Mouse (Mus musculus) erythroblast, adult 5-6 weeks (primary cell): ENCODE results near the gene Cyp2d9. TPM values are rescaled to one million over a fixed set of nuclear protein-coding genes. Genes with fewer than 3 reads are reported as not detected.
"Not testable (repeated sequence)": the region's sequence is repeated elsewhere in the genome, so short reads cannot be mapped to it uniquely, and the experiment has no call there.

Experiments used
- ATAC-seq: replicated peaks from 2 replicates; pipeline ENCODE4 v1.8.0; 2016; ENCODE audit warnings: moderate number of reproducible peaks, mild to moderate bottlenecking, moderate TSS enrichment, inconsistent platforms; ENCODE audit not compliant: poor library complexity, low FRiP score, severe bottlenecking
- total RNA-seq, 2 experiments: library from RNA; stranded (forward) in 1 of 2; stranded (reverse) in 1 of 2; fragments of 150-400 nt in 1 of 2; fragments of 200-764, 138-1000 nt in 1 of 2; gene quantifications; 2 replicates each; pipeline versions ENCODE4 v1.2.3 to v1.2.4; 2015 to 2017; ENCODE audit warnings: low replicate concordance in 2 of 2

The Cyp2d9 gene
- not detected in 2 replicates for total RNA-seq (2015; ENCODE audit: low replicate concordance)
- total RNA-seq (2017; ENCODE audit: low replicate concordance): not detected in 2 replicates

- ATAC-seq: no peak
These were observed at the start of gene Cyp2d9 for GRCm38 (mm10) chr15:82433137-82433536. Gene Cyp2d9 (plus strand): TSS chr15:82433437.

DNA sequence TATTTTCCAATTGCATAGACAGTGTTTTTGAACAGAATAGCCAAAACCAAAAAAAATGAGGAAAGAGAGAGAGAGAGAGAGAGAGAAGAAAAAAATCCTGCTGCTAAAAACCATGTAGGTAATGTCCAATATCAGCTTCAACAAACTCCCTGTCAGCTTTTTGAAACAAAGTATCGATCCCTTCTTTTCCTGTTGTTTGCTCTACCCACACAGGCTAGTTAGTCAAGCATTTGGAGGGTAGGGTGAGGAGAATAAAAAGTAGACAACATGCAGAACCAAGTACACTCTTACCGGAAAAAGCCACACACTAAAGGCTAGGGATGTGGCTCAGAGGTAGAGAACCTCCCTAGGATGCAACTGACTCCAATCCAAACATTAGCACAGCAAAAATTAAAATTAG lies 47.5 kb upstream of the Cyp2d9 start:
- ATAC-seq: no peak

GRCm38 (mm10) chr15:82389916-82390315 lies 43.3 kb upstream of the Cyp2d9 start:
- not testable (repeated sequence) for ATAC-seq

- ATAC-seq: not testable (repeated sequence)
These were observed 39.3 kb upstream of the Cyp2d9 start, which contains the start of gene Cyp2d11 for GRCm38 (mm10) chr15:82393922-82394321. Gene Cyp2d11 (minus strand): TSS chr15:82394022.

GRCm38 (mm10) chr15:82395955-82396354 lies 37.3 kb upstream of the Cyp2d9 start:
- not testable (repeated sequence) for ATAC-seq

DNA sequence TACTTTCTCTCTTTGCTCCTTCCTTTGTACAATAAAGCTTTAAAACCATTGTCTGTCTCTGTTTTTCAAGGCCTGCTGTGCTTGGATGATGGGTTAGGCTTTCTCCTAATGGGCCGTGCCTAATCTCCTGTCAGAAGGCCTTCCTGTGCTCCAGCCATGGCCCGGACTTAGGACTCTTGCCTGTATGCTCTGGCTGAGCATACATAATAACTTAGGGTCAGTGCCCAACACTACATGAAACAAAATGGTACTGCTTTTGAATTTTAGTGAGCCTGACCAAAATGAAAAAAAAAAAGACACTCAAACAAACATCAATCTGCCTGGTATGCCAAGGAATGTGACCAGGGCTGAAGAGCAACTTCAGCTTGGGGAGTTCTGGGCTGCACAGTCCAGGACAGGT lies 31.7 kb upstream of the Cyp2d9 start:
- no peak for ATAC-seq

DNA sequence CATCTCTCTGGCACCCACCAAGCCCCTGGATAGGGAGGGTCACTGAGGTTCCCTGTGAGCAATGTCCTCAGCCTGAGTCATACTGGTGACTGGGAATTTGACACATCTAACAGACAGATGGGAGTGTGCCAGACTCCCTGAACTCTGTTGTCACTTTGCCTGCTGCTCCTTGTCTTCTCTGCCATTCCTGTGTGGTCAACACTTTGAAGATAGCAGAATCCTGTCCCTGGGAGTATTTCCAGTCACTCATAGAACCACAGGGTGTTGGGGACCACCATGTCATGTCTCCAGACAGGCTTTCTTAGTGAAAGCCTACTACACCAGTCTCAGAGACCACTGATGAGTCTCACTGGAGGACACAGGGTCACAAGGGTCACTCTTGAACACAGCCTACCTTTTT lies 31.1 kb upstream of the Cyp2d9 start:
- ATAC-seq: no peak

DNA sequence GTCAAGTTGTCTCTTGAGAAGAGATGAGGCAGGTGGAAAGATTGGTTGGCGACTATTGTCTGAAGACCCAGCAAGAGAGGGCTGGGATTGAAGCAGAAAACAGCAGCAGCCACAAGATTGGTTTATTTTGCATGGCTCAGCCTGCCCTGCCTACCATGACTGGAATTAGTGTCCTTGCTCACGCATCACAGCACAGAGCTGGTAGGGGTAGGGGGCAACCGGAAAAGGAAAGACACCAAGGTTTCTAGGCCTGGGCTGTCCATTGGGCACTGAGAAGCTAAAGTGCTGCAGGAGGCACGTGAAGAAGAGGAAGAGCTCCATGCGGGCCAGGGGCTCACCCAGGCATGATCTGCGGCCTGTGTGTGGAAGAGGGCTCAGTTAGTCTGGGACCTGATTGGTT lies 30.5 kb upstream of the Cyp2d9 start:
- no peak for ATAC-seq

GRCm38 (mm10) chr15:82403606-82404005 lies 29.6 kb upstream of the Cyp2d9 start:
- ATAC-seq: no peak

DNA sequence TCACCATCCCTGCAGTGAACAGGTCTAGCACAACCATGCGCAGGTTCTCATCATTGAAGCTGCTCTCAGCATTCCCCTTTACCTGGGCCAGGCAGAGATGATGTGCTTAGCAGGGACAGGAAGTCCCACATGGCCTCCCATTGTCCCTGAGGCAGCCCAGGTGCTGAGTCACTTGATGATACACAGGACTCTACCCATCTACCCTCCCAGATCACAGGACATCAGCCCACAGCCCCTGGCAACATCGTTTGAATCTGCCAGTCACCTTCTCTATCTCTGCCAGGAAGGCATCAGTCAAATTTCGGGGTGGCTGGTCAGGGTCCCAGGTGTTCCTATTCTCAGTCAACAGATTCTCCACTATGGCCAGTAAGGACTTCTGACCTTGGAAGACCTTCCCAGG lies 29.1 kb upstream of the Cyp2d9 start:
- ATAC-seq: no peak

DNA sequence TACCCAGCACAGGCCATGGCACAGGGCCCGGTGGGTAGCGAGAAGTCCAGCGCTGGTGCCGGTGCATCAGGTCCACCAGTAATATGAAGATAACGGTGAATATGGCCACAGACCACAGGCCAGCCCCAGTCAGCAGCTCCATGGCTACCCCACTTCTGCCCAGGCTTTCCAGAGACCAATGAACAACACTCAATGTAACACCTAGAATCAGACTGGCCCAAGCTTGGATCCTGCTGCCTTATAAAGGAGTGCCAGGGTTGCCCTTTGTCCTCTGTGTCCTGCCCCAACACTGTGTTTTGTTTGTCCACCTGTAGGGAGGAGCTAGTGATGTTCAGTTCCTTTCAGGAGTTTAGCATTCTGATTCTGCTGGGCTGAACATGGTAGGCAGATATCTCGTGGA lies 26.3 kb upstream of the Cyp2d9 start, which contains the start of gene Cyp2d10:
TSS of gene Cyp2d10 (minus strand) at position 215 of the 400 bp plus-strand sequence.
- no peak for ATAC-seq

DNA sequence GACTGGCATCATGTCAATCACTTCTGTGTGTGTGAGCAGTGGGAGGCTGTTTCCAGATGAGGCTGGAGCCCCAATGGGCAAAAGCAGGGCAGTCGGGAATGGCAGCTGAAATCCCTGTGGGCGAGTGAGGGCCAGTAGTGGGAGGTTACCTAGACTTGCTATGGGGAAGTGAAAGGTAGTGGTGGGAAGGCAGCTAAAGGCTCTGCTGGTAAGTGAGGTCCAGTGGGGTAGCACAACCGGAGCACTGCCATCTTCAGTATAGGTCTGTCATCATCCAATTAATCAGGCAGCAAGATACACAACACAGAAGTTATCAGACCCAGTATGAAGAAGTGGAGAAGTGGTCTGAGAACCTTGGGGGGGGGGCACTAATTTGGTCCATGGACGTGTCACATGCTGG lies 25.7 kb upstream of the Cyp2d9 start:
- 0 out of 2 replicates have a peak, but pooled peaks have one; percentile 52 for ATAC-seq

- ATAC-seq: peak; percentile 62; the same call in 1 of the 2 replicates
These were observed 16.1 kb upstream of the Cyp2d9 start for GRCm38 (mm10) chr15:82416797-82417789.

- ATAC-seq: no peak
These were observed 14.6 kb upstream of the Cyp2d9 start for GRCm38 (mm10) chr15:82418616-82419015.

DNA sequence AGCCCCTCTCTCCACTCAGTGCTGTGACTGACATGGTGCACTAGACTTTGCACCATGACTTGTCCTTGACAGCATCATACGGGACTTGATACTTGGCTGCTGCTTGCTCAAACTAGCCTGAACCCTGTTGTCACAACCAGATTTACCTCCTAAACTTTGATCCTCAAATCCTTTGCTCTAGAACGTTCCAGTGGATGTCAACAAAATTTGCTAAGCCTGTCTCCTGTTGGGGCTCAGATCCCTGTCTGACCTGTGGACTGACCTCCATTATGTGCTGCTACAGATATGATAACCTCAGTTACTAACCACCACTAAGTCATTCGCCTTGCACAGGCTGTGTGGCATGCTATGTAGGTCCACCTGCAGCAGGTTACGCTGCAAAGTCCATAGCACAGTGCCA lies 10.3 kb upstream of the Cyp2d9 start:
- ATAC-seq: no peak

GRCm38 (mm10) chr15:82423471-82423870 lies 9.8 kb upstream of the Cyp2d9 start:
- ATAC-seq: no peak

DNA sequence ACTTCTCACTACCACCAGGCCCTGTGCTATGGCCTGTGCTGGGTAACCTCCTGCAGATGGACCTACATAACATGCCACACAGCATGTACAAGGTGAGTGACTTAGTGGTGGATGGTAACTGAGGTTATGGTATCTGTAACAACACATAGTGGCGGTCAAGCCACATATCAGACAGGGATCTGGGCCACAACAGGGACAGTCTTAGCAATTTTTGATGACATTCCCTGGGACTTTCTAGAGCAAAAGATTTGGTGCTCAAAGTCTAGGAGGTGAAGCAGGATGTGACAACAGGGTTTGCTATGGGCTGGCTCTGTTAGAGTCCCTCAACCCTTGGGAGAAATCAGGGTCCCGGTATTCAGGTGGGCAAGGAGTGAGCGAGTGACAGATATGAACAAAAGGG lies 384 bp downstream of the Cyp2d9 start:
- no peak for ATAC-seq

DNA sequence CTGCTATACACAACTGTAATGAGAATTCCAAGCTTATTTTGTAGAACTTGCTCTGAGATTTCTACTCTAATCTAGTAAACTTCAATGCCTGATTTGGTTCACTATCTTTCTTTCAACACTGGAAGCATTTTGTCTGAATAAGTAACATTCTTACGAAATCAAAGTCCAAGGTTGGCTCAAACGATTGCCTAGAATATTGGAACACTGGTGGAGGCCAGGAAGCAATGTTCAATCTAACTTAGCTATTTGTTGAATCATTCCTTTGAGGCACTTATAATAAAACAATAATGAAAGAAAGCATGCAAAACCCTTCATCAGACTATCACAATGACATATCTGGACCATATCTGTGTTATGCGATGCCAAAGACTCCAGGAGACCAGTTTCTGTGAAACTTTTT lies 1.3 kb downstream of the Cyp2d9 start:
- ATAC-seq: no peak

- ATAC-seq: no peak
These were observed 1.8 kb downstream of the Cyp2d9 start for GRCm38 (mm10) chr15:82435011-82435410.

DNA sequence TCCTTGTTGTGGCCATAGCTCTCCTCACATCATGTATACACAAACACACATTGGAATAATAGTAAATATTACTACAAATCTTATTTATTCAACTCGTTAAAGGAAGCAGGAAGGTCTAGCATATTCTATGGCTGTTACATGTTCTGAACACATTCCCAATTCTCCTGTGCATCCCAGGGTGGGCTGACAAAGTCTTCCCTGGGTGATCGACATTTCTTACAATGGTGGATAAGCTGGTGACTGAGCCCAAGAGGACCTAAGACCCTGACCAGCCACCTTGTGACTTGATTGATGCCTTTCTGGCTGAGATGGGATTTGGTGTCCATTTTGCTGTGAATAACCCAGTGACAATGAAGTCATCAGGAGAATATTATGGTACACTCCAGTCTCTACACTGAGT lies 2.4 kb downstream of the Cyp2d9 start:
- no peak for ATAC-seq

DNA sequence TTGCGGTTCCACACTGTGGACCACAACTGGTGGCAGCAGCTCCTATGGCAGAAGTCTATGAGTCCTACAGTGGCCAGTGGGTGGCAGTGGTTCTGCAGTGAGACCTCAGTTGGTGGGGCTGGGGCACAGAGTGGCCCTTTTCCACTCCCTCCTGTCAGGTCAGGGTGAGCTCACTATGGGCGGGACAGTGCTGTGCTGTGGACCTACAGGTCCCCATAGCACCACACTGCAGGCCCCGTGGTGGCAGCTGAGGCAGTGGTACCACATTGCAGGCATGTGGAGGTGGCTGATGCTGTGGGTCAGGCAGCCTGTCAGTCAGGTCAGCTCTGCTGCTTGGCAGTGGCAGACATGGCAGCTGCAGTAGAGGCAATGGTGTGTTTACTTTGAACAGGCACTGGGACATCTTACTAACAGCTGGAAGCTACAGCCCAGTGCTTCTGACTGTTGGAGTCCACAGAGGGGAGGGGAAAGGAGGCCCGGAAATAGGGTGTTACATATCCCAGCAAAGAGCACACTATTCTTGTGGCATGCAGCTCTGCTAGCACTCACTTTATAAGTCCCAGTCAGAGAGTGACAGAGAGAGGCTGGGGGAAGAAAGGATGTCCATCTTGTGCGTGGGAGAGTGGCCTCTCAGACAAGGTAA lies 4.9 kb downstream of the Cyp2d9 start:
- ATAC-seq: no peak
